Mouse (Mus musculus) MEL (cell line): ENCODE measurements around the gene Cfi. TPM values are rescaled to one million over a fixed set of nuclear protein-coding genes. Genes with fewer than 3 reads are reported as not detected.
A peak's percentile ranks its signal among the peaks of the same experiment; 100 is the strongest.

ENCODE experiments used
- DNase-seq: peaks from one replicate; pipeline ENCODE4 v3.0.0; 2011; ENCODE audit warnings: low read depth, low spot score
- H3K27ac ChIP-seq: 2 replicates; pipeline ENCODE4 v1.5.1; 2012; ENCODE audit warnings: low read depth, mild to moderate bottlenecking, control low read depth, low read length, moderate library complexity; ENCODE audit not compliant: control insufficient read depth
- H3K27me3 ChIP-seq, 2 experiments: fragments of 150-350 bp in 1 of 2; sonication (generic) in 1 of 2; 2 replicates each; pipeline ENCODE4 v1.6.1; 2012; ENCODE audit warnings: low read length in 2 of 2, mild to moderate bottlenecking in 2 of 2, improper control_type of control experiment in 1 of 2, moderate library complexity in 1 of 2; ENCODE audit not compliant: insufficient read depth in 2 of 2, control insufficient read depth in 1 of 2
- H3K36me3 ChIP-seq, 2 experiments: 2 replicates each; pipeline ENCODE4 v1.6.1; 2012 to 2014; ENCODE audit warnings: low read length in 2 of 2, improper control_type of control experiment in 1 of 2, inconsistent platforms in 1 of 2, mild to moderate bottlenecking in 1 of 2; ENCODE audit not compliant: insufficient read depth in 2 of 2, control insufficient read depth in 1 of 2
- H3K4me1 ChIP-seq, 2 experiments: fragments of 150-350 bp in 1 of 2; sonication (generic) in 1 of 2; 2 replicates each; pipeline ENCODE4 v1.6.1; 2012; ENCODE audit warnings: low read length in 2 of 2, improper control_type of control experiment in 1 of 2, mild to moderate bottlenecking in 1 of 2; ENCODE audit not compliant: insufficient read depth in 2 of 2, control insufficient read depth in 1 of 2
- H3K4me3 ChIP-seq, 2 experiments: fragments of 150-350 bp in 1 of 2; sonication (generic) in 1 of 2; 2 replicates each; pipeline ENCODE4 v1.5.1; 2012; ENCODE audit warnings: low read depth in 2 of 2, low read length in 2 of 2, mild to moderate bottlenecking in 2 of 2, moderate library complexity in 2 of 2, control low read depth in 1 of 2, improper control_type of control experiment in 1 of 2; ENCODE audit not compliant: control insufficient read depth in 1 of 2, insufficient read depth in 1 of 2
- H3K79me2 ChIP-seq: 2 replicates; pipeline ENCODE4 v1.6.1; 2012; ENCODE audit warnings: mild to moderate bottlenecking, low read length, moderate library complexity; ENCODE audit not compliant: control insufficient read depth, poor library complexity, insufficient read depth
- H3K9ac ChIP-seq: 2 replicates; pipeline ENCODE4 v1.6.1; 2012; ENCODE audit warnings: low read depth, mild to moderate bottlenecking, control low read depth, low read length, moderate library complexity; ENCODE audit not compliant: control insufficient read depth, poor library complexity, severe bottlenecking
- H3K9me3 ChIP-seq: fragments of 150-350 bp; sonication (generic); replicated peaks from 2 replicates; pipeline ENCODE4 v1.6.1; 2012; ENCODE audit warnings: mild to moderate bottlenecking, low read length, improper control_type of control experiment, moderate library complexity; ENCODE audit not compliant: insufficient read depth
- ELF1 ChIP-seq: IDR thresholded peaks from 2 replicates; pipeline ENCODE4 v1.6.1; 2014; ENCODE audit warnings: low read depth, mild to moderate bottlenecking, inconsistent platforms, low read length, improper control_type of control experiment, moderate library complexity
- EP300 ChIP-seq, 2 experiments: IDR thresholded peaks; 2 replicates each; pipeline ENCODE4 v1.6.1; 2011; ENCODE audit warnings: improper control_type of control experiment in 2 of 2, low read length in 2 of 2, low read depth in 1 of 2, mild to moderate bottlenecking in 1 of 2
- GABPA ChIP-seq: IDR thresholded peaks from 2 replicates; pipeline ENCODE4 v1.6.1; 2012; ENCODE audit warnings: low read depth, mild to moderate bottlenecking, inconsistent platforms, low read length, improper control_type of control experiment, moderate library complexity
- HCFC1 ChIP-seq: IDR thresholded peaks from 2 replicates; pipeline ENCODE4 v1.6.1; 2012; ENCODE audit warnings: low read depth, mild to moderate bottlenecking, inconsistent platforms, low read length, improper control_type of control experiment, moderate library complexity
- JUND ChIP-seq: IDR thresholded peaks from 2 replicates; pipeline ENCODE4 v1.6.1; 2011; ENCODE audit warnings: low read depth, mild to moderate bottlenecking, improper control_type of control experiment, low read length
- KAT2A ChIP-seq: conservative IDR thresholded peaks from 2 replicates; pipeline ENCODE4 v1.6.1; 2012; ENCODE audit warnings: low read depth, low read length, improper control_type of control experiment, inconsistent platforms
- MEF2A ChIP-seq: IDR thresholded peaks from 2 replicates; pipeline ENCODE4 v1.6.1; 2014; ENCODE audit warnings: low read depth, mild to moderate bottlenecking, inconsistent platforms, low read length, improper control_type of control experiment; ENCODE audit not compliant: poor library complexity, insufficient replicate concordance, severe bottlenecking; ENCODE audit errors: extremely low read depth
- MXI1 ChIP-seq: IDR thresholded peaks from 2 replicates; pipeline ENCODE4 v1.6.1; 2011; ENCODE audit warnings: mild to moderate bottlenecking, low read depth, low read length, improper control_type of control experiment
- MYC ChIP-seq: IDR thresholded peaks from 2 replicates; pipeline ENCODE4 v1.6.1; 2011; ENCODE audit warnings: low read depth, mild to moderate bottlenecking, low read length, improper control_type of control experiment, moderate library complexity
- NELFE ChIP-seq: IDR thresholded peaks from 2 replicates; pipeline ENCODE4 v1.6.1; 2011; ENCODE audit warnings: low read depth, low read length, improper control_type of control experiment
- POLR2A ChIP-seq, 2 experiments: IDR thresholded peaks; 2 replicates each; pipeline ENCODE4 v1.6.1; 2011 to 2012; ENCODE audit warnings: low read length in 2 of 2, mild to moderate bottlenecking in 2 of 2, control low read depth in 1 of 2, improper control_type of control experiment in 1 of 2, low read depth in 1 of 2, moderate library complexity in 1 of 2; ENCODE audit not compliant: control insufficient read depth in 1 of 2, insufficient read depth in 1 of 2, poor library complexity in 1 of 2
- RCOR1 ChIP-seq: IDR thresholded peaks from 2 replicates; pipeline ENCODE4 v1.6.1; 2012; ENCODE audit warnings: low read depth, mild to moderate bottlenecking, inconsistent platforms, low read length, improper control_type of control experiment
- SIN3A ChIP-seq: IDR thresholded peaks from 2 replicates; pipeline ENCODE4 v1.6.1; 2012; ENCODE audit warnings: low read length, improper control_type of control experiment, inconsistent platforms
- TCF12 ChIP-seq: IDR thresholded peaks from 2 replicates; pipeline ENCODE4 v1.6.1; 2014; ENCODE audit warnings: low read depth, mild to moderate bottlenecking, inconsistent platforms, low read length, improper control_type of control experiment, moderate library complexity
- USF1 ChIP-seq: IDR thresholded peaks from 2 replicates; pipeline ENCODE4 v1.6.1; 2014; ENCODE audit warnings: low read depth, mild to moderate bottlenecking, inconsistent platforms, low read length, improper control_type of control experiment, moderate library complexity
- ZMIZ1 ChIP-seq: IDR thresholded peaks from 2 replicates; pipeline ENCODE4 v1.6.1; 2012; ENCODE audit warnings: low read depth, mild to moderate bottlenecking, inconsistent platforms, low read length, improper control_type of control experiment, moderate library complexity
- polyA plus RNA-seq, 2 experiments: library from polyadenylated mRNA; stranded (reverse) in 1 of 2; unstranded in 1 of 2; fragments of >175 nt in 1 of 2; fragments of >200 nt in 1 of 2; gene quantifications; 2 replicates each; pipeline versions ENCODE4 v1.2.1 to v1.2.4; 2012; ENCODE audit warnings: low replicate concordance in 2 of 2, low read depth in 1 of 2; ENCODE audit not compliant: insufficient read length in 2 of 2, insufficient read depth in 1 of 2, missing spikeins in 1 of 2
- total RNA-seq: library from RNA; depleted of rRNA; stranded (reverse); fragments of 300-350 nt; gene quantifications from 2 replicates; pipeline ENCODE4 v1.2.3, GENCODE M21; 2012

The Cfi gene
- total and polyA plus RNA-seq, 3 experiments, result 0.06 TPM; not detected in 2

DNA sequence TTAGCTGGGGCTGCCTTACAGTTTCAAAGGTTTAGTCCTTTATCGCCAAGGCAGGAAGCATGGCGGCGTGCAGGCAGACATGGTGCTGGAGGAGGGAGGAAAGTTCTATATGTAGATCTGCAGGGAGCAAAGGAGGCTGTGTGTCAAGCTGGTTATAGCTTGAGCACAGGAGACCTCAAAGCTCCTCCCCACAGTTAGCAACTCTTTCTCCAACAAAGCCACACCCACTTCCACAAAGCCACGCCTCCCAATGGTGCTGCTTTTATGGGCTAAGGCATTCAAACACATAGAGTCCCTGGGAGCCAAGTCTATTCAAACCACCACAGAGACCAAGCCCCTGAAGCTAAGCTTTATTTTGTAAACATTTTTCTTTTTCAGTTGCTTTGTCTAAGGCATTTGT, 63.2 kb downstream of the Cfi start:
- H3K9me3 ChIP-seq, result no peaks in the 10 kb centered on the region
- peaks cover 2 to 10% of the 10 kb centered on the region in 2 experiments; a peak in 3 of 4 replicates for H3K36me3 ChIP-seq
- no peak overlapping the region for H3K4me3 ChIP-seq
- no peak for TF ChIP-seq MYC
- no peak for TF ChIP-seq EP300 (IDR thresholded peaks at IDR 0.05; ENCODE audit: low read depth in 1 of 2, low read length in 2 of 2)
- no peak for TF ChIP-seq ELF1
- TF ChIP-seq JUND, result no peak
- no peak for TF ChIP-seq KAT2A
- no peak for TF ChIP-seq USF1
- no peak for TF ChIP-seq NELFE
- no peaks in the 10 kb centered on the region for H3K27me3 ChIP-seq
- no peaks in the 10 kb centered on the region for H3K79me2 ChIP-seq
- peaks cover 0 to 18% of the 10 kb centered on the region in 2 experiments; a peak in 3 of 4 replicates for H3K4me1 ChIP-seq
- no peak overlapping the region for H3K27ac ChIP-seq
- H3K9ac ChIP-seq, result no peak overlapping the region
- DNase-seq, result peak; percentile 61

GRCm38 (mm10) chr3:129901271-129901809, 65.7 kb downstream of the Cfi start, which contains the start of gene Casp6:
TSS of gene Casp6 (plus strand) at chr3:129901425.
- Histone ChIP-seq H3K4me3 (peak within 1 kb of the TSS; percentile 74 to 79), H3K79me2 (no peaks in the 10 kb centered on the region), H3K27me3 (no peaks in the 10 kb centered on the region), H3K9ac (peak within 1 kb of the TSS; percentile 59)
- peak; percentile 91 for DNase-seq
- TF ChIP-seq NELFE (peak; percentile 49), USF1 (no peak), HCFC1 (peak; percentile 59; the same call in 1 of the 2 replicates), MXI1 (peak; percentile 77; the same call in 1 of the 2 replicates), GABPA (no peak), TCF12 (0 out of 2 replicates have a peak, but pooled peaks have one; percentile 14), POLR2A (IDR thresholded peaks at IDR 0.05; ENCODE audit: control insufficient read depth in 1 of 2, insufficient read depth in 1 of 2, low read depth in 1 of 2, low read length in 2 of 2, poor library complexity in 1 of 2) (peak in 1 of 2 experiments; percentile 48; a peak in 1 of 4 replicates), ELF1 (peak; percentile 80), ZMIZ1 (0 out of 2 replicates have a peak, but pooled peaks have one; percentile 29), SIN3A (peak; percentile 94), RCOR1 (no peak), MEF2A (no peak)
- TF ChIP-seq, all 39 proteins: peak for 8
- H3K36me3 ChIP-seq, result peaks cover 0 to 10% of the 10 kb centered on the region in 2 experiments; a peak in 2 of 4 replicates
- H3K27ac ChIP-seq, result 0 out of 2 replicates have a peak within 1 kb of the TSS, but pooled peaks have one; percentile 17
- no peaks in the 10 kb centered on the region for H3K9me3 ChIP-seq
- H3K4me1 ChIP-seq, result peaks cover 0 to 18% of the 10 kb centered on the region in 2 experiments; a peak in 3 of 4 replicates
